Mouse (Mus musculus): ENCODE measurements around the gene Tbc1d17. TPM values are rescaled to one million over a fixed set of nuclear protein-coding genes. Genes with fewer than 3 reads are reported as not detected.

The Tbc1d17 gene
- total and polyA plus RNA-seq, 3 experiments = 31.9 to 40.5 (median 38.5) TPM

DNA sequence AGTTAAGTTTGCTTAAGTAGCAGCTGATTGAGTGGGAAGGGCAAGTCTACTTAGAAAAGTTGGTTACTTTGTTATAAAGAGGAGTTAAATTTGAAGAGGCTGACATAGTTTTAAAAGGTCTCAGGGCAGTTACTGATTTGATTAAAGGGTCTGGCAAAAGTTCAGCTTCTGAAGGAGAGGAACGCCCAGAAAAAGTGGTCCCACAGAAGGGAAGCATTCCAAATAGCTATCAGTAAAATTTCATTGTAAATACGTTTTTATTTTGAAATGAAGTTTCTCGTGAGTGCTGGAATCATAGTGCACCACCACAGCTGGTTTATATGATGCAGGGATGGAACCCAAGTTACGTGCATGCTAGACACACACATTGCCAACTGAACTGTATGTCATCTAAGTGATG lies 16.1 kb downstream of the Tbc1d17 start:
- no peaks in the 10 kb centered on the region for H3K27me3 ChIP-seq (replicated peaks)
- H3K9me3 ChIP-seq (replicated peaks; ENCODE audit: low read length) = peaks cover 3% of the 10 kb centered on the region
- peak overlapping the region in 1 of 3 experiments; percentile 17 for H3K4me3 ChIP-seq (replicated peaks in 1 of 3; ENCODE audit: low read depth in 2 of 3, low read length in 2 of 3, poor library complexity in 1 of 3)
- no peak for DNase-seq (ENCODE audit: extremely low read depth)
- H3K36me3 ChIP-seq (replicated peaks in 1 of 2; ENCODE audit: control insufficient read depth in 1 of 2, insufficient read depth in 1 of 2, low read length in 1 of 2) = peaks cover 46 to 66% of the 10 kb centered on the region in 2 experiments
- 0 out of 2 replicates have a peak overlapping the region, but pooled peaks have one; percentile 12 for H3K4me2 ChIP-seq (ENCODE audit: insufficient read depth, low read depth, poor library complexity, severe bottlenecking)
- peaks cover 60% of the 10 kb centered on the region for H3K79me2 ChIP-seq (replicated peaks; ENCODE audit: control insufficient read depth, extremely low read depth, insufficient read depth, poor library complexity, severe bottlenecking)
- dilution Hi-C loops (cut with MboI; ENCODE audit: extremely low pct_ligation_motif_present, extremely low pct_unique_long_range_greater_than_20kb, low sequenced_read_pairs) = no loop called here
- peaks cover 42 to 96% of the 10 kb centered on the region in 2 experiments for H3K4me1 ChIP-seq (ENCODE audit: control insufficient read depth in 1 of 2, insufficient read depth in 2 of 2)
- TF ChIP-seq POLR2A (IDR thresholded peaks at IDR 0.05; ENCODE audit: low read depth, low read length) (peak; percentile 27; the same call in 1 of the 2 replicates), SIN3A (IDR thresholded peaks at IDR 0.05; ENCODE audit: low read length) (no peak), MYC (IDR thresholded peaks at IDR 0.05; ENCODE audit: low read depth, low read length) (no peak), EP300 (IDR thresholded peaks at IDR 0.05; ENCODE audit: low read length) (no peak)
- in situ Hi-C loops (cut with MboI; ENCODE audit: low pct_ligation_motif_present, low pct_unique_long_range_greater_than_20kb, low sequenced_read_pairs) = no loop called here
- H3K9ac ChIP-seq (ENCODE audit: insufficient read depth, low read depth) = no peak overlapping the region; the same call in 1 of the 2 replicates
- peak overlapping the region; percentile 50 for H3K27ac ChIP-seq (ENCODE audit: insufficient read depth, low read depth)

DNA sequence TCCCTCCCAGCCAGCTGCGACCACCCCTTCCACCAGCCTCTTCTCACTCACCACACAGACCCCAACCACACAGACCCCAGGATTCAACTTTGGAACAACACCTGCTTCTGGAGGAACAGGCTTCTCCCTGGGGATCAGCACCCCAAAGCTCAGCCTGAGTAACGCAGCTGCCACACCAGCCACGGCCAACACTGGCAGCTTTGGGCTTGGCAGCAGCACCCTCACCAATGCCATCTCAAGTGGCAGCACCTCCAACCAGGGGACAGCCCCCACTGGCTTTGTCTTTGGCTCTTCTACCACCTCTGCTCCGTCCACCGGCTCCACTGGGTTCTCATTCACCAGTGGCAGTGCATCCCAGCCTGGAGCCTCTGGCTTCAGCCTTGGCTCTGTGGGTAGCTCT lies 20.2 kb downstream of the Tbc1d17 start:
- dilution Hi-C loops (cut with MboI; ENCODE audit: extremely low pct_ligation_motif_present, extremely low pct_unique_long_range_greater_than_20kb, low sequenced_read_pairs) (no loop called here), in situ Hi-C loops (cut with MboI; ENCODE audit: low pct_ligation_motif_present, low pct_unique_long_range_greater_than_20kb, low sequenced_read_pairs) (no loop called here)
- Histone ChIP-seq H3K27me3 (replicated peaks) (no peaks in the 10 kb centered on the region), H3K36me3 (replicated peaks in 1 of 2; ENCODE audit: control insufficient read depth in 1 of 2, insufficient read depth in 1 of 2, low read length in 1 of 2) (peaks cover 58 to 84% of the 10 kb centered on the region in 2 experiments), H3K4me3 (replicated peaks in 1 of 3; ENCODE audit: low read depth in 2 of 3, low read length in 2 of 3, poor library complexity in 1 of 3) (no peak overlapping the region), H3K4me1 (ENCODE audit: control insufficient read depth in 1 of 2, insufficient read depth in 2 of 2) (peaks cover 41 to 98% of the 10 kb centered on the region in 2 experiments), H3K9me3 (replicated peaks; ENCODE audit: low read length) (no peaks in the 10 kb centered on the region), H3K79me2 (replicated peaks; ENCODE audit: control insufficient read depth, extremely low read depth, insufficient read depth, poor library complexity, severe bottlenecking) (peaks cover 92% of the 10 kb centered on the region), H3K4me2 (ENCODE audit: insufficient read depth, low read depth, poor library complexity, severe bottlenecking) (no peak overlapping the region), H3K27ac (ENCODE audit: insufficient read depth, low read depth) (no peak overlapping the region), H3K9ac (ENCODE audit: insufficient read depth, low read depth) (no peak overlapping the region)
- TF ChIP-seq USF1 (IDR thresholded peaks at IDR 0.05; ENCODE audit: low read depth, low read length) (no peak), ZC3H11A (IDR thresholded peaks at IDR 0.05; ENCODE audit: low read depth, low read length) (no peak), ZNF384 (IDR thresholded peaks at IDR 0.05; ENCODE audit: low read depth, low read length) (no peak), GABPA (IDR thresholded peaks at IDR 0.05; ENCODE audit: insufficient replicate concordance, low read depth, low read length) (no peak), CHD1 (IDR thresholded peaks at IDR 0.05; ENCODE audit: low read depth, low read length) (no peak), IRF4 (IDR thresholded peaks at IDR 0.05; ENCODE audit: low read depth, low read length) (no peak), MEF2A (IDR thresholded peaks at IDR 0.05; ENCODE audit: borderline replicate concordance, low read depth, low read length) (no peak), MXI1 (IDR thresholded peaks at IDR 0.05; ENCODE audit: low read depth, low read length) (no peak), CHD2 (IDR thresholded peaks at IDR 0.05; ENCODE audit: low read length) (no peak), SMC3 (IDR thresholded peaks at IDR 0.05; ENCODE audit: low read depth, low read length) (no peak), SIN3A (IDR thresholded peaks at IDR 0.05; ENCODE audit: low read length) (no peak), USF2 (conservative IDR thresholded peaks at IDR 0.05; ENCODE audit: low read depth, low read length) (no peak), E2F4 (IDR thresholded peaks at IDR 0.05; ENCODE audit: insufficient replicate concordance, low read depth, low read length) (no peak), MAZ (IDR thresholded peaks at IDR 0.05; ENCODE audit: low read depth, low read length) (no peak), KAT2A (IDR thresholded peaks at IDR 0.05; ENCODE audit: insufficient replicate concordance, low read length) (no peak), RAD21 (IDR thresholded peaks at IDR 0.05; ENCODE audit: low read depth, low read length) (no peak), EP300 (IDR thresholded peaks at IDR 0.05; ENCODE audit: low read length) (no peak), ELF1 (IDR thresholded peaks at IDR 0.05; ENCODE audit: low read depth, low read length) (no peak), RCOR1 (conservative IDR thresholded peaks at IDR 0.05; ENCODE audit: low read depth, low read length) (no peak)
- DNase-seq (ENCODE audit: extremely low read depth) = no peak
